9 mouse cellular contexts compared by ENCODE assay signal in the genomic region with DNA sequence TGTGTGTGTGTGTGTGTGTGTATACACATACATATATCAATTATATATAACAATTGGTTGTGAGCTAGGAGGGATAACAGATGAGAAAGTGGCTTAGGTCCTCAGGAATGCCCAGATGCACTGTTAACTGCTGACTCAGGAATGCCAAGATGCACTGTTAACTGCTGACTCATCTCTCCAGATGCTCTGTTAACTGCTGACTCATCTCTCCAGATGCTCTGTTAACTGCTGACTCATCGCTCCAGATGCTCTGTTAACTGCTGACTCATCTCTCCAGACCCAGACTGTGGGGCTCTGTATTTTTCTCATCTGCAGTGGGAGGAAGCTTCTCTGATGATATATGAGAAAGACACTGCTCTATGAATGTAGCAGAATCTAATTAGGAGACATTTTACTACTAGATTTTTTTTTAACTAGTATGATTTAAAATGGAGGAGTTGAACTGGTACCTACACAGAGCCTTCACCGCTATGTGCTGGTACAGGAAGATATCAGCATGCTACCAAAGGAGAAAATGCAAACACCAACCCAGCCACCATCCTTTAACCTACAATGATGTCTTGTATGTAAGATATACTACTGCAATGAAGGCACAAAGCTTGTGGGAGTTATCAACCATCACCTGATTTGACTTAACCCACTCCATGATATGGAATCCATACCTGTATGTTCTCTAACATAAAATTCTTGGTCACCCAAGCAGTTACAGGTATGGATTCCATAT.
A peak's percentile ranks its signal among the peaks of the same experiment; 100 is the strongest.
DNase-seq lines count a peak whose midpoint lies in the region; ATAC-seq and TF ChIP-seq lines count a peak whose summit lies in the region.
"Had no signal": no experiment of that assay in that cellular context is flagged by ENCODE, and none has a peak within 500 bp of the region (broad histone marks: within the 10 kb centered on the region; RNA-seq: fewer than 3 reads in every experiment).

No protein-coding gene starts in this region.

- H3K4me2 ChIP-seq in liver, embryonic 16.5 days (ENCODE audit: low read depth, low read length) = no peak overlapping the region
- H3K4me2 ChIP-seq in forebrain, embryonic 11.5 days (ENCODE audit: low read depth, low read length, severe bottlenecking) = no peak overlapping the region

- no peaks in the 10 kb centered on the region for H3K36me3 ChIP-seq in G1E (replicated peaks)
- H3K36me3 ChIP-seq in liver, embryonic 16.5 days (ENCODE audit: control insufficient read depth, insufficient read depth) = no peaks in the 10 kb centered on the region
- no peaks in the 10 kb centered on the region for H3K36me3 ChIP-seq in forebrain, embryonic 11.5 days (ENCODE audit: control insufficient read depth, insufficient read depth, low read length)

- peak; percentile 40 to 48 for DNase-seq in left cerebral cortex, adult 18-20 months (ENCODE audit: low spot score in 2 of 2)
- DNase-seq in left cerebral cortex, postnatal 10 days (ENCODE audit: extremely low spot score in 1 of 2, low spot score in 2 of 2) = no peak
- DNase-seq in G1E (ENCODE audit: low spot score) = no peak
- peak; percentile 25 for DNase-seq in c-Kit-positive CD71-positive TER-119-positive erythroid progenitor cells, embryonic 14.5 days (ENCODE audit: low spot score)
- DNase-seq in gastrocnemius, postnatal 25 days = no peak
- no peak for DNase-seq in forebrain, embryonic 11.5 days (ENCODE audit: low spot score)
- DNase-seq: cerebellum, adult 8-10 months; kidney, postnatal 4 days had no signal

- 0 out of 2 replicates have a peak, but pooled peaks have one; percentile 22 for ATAC-seq in G1E (ENCODE audit: extremely low read depth, insufficient number of reproducible peaks, low FRiP score, poor library complexity, severe bottlenecking)
- peak; percentile 83 for ATAC-seq in liver, embryonic 16.5 days (ENCODE audit: low read depth)
- no peak for ATAC-seq in forebrain, embryonic 11.5 days (replicated peaks; ENCODE audit: low FRiP score)

- H3K9me3 ChIP-seq in G1E (replicated peaks) = no peaks in the 10 kb centered on the region
- H3K9me3 ChIP-seq in liver, embryonic 16.5 days (replicated peaks; ENCODE audit: control insufficient read depth, low read length) = no peaks in the 10 kb centered on the region
- H3K9me3 ChIP-seq in forebrain, embryonic 11.5 days (ENCODE audit: control insufficient read depth, low read length) = no peaks in the 10 kb centered on the region

- H3K27me3 ChIP-seq in G1E (ENCODE audit: insufficient read depth, low read length) = no peaks in the 10 kb centered on the region
- H3K27me3 ChIP-seq in liver, embryonic 16.5 days (ENCODE audit: control insufficient read depth, insufficient read depth, low read depth, low read length) = no peaks in the 10 kb centered on the region
- H3K27me3 ChIP-seq in forebrain, embryonic 11.5 days (ENCODE audit: control insufficient read depth, insufficient read depth, low read length) = no peaks in the 10 kb centered on the region

- no peak for TF ChIP-seq CTCF in G1E (IDR thresholded peaks at IDR 0.05; ENCODE audit: low read depth, low read length)

- 72% methylated on average over 2 of the region's 2 CpGs for WGBS in liver, embryonic 16.5 days (ENCODE audit: insufficient replicate concordance)
- WGBS in forebrain, embryonic 11.5 days = 96% methylated on average over 2 of the region's 2 CpGs

- H3K9ac ChIP-seq in liver, embryonic 16.5 days (ENCODE audit: low read depth, low read length) = no peak overlapping the region
- no peak overlapping the region for H3K9ac ChIP-seq in forebrain, embryonic 11.5 days (ENCODE audit: low read length)

- H3K4me3 ChIP-seq in G1E (ENCODE audit: low read depth, low read length) = no peak overlapping the region
- H3K4me3 ChIP-seq in liver, embryonic 16.5 days (ENCODE audit: low read depth, low read length) = no peak overlapping the region
- H3K4me3 ChIP-seq in forebrain, embryonic 11.5 days (ENCODE audit: low read depth, low read length) = no peak overlapping the region

- intact Hi-C loops in left cerebral cortex, postnatal 10 days (cut with DNase I) = no loop called here

- H3K4me1 ChIP-seq in G1E (ENCODE audit: insufficient read depth, low read depth, low read length) = peaks cover 2% of the 10 kb centered on the region; the same call in 1 of the 2 replicates
- H3K4me1 ChIP-seq in liver, embryonic 16.5 days (ENCODE audit: control insufficient read depth, low read depth, low read length) = no peaks in the 10 kb centered on the region
- H3K4me1 ChIP-seq in forebrain, embryonic 11.5 days (replicated peaks; ENCODE audit: control insufficient read depth, insufficient read depth, low read length) = no peaks in the 10 kb centered on the region

- H3K27ac ChIP-seq in liver, embryonic 16.5 days (ENCODE audit: low read length) = peak overlapping the region; percentile 19; the same call in 1 of the 2 replicates
- H3K27ac ChIP-seq in forebrain, embryonic 11.5 days (ENCODE audit: low read depth, low read length) = no peak overlapping the region

Comparison
In these comparisons a context has a peak if more than half of its experiments do, and no peak if none do; other contexts are left out.
1. DNase-seq: peak in left cerebral cortex, adult 18-20 months (2 of 2) and c-Kit-positive CD71-positive TER-119-positive erythroid progenitor cells, embryonic 14.5 days (single experiment); none in left cerebral cortex, postnatal 10 days (0 of 2), G1E (single experiment), gastrocnemius, postnatal 25 days (single experiment) and forebrain, embryonic 11.5 days (single experiment).